Mouse (Mus musculus) spleen, adult 2 months (tissue): ENCODE data around the gene Glud1.

Source experiments
- CTCF ChIP-seq: fragments of 200-500 bp; IDR thresholded peaks from 2 replicates; pipeline ENCODE4 v1.5.1; 2011; ENCODE audit warnings: mild to moderate bottlenecking, inconsistent platforms; ENCODE audit not compliant: insufficient read depth, insufficient read length, insufficient replicate concordance; ENCODE audit errors: extremely low read depth
- POLR2A ChIP-seq: fragments of 200-500 bp; IDR thresholded peaks from 2 replicates; pipeline ENCODE4 v1.6.1; 2011; ENCODE audit warnings: low read depth, low read length, inconsistent platforms

GRCm38 (mm10) chr14:34297038-34297437, 13.5 kb upstream of the Glud1 start:
- TF ChIP-seq CTCF: no peak
- TF ChIP-seq POLR2A: no peak
